Mouse (Mus musculus) cerebellum, postnatal 10 days (tissue): ENCODE measurements around the gene Taldo1.

Source experiments
- DNase-seq, 2 experiments: peaks; one replicate each; pipeline ENCODE4 v3.0.0; 2021; ENCODE audit warnings: mixed read lengths in 2 of 2

Gene Taldo1

GRCm38 (mm10) chr7:141426948-141427730 lies 35.1 kb downstream of the Taldo1 start:
- DNase-seq, result no peak

GRCm38 (mm10) chr7:141428701-141429100 lies 36.7 kb downstream of the Taldo1 start:
- peak; percentile 31 to 49 for DNase-seq

GRCm38 (mm10) chr7:141429310-141429709 lies 37.3 kb downstream of the Taldo1 start, which contains the start of gene Cend1:
TSS of gene Cend1 (minus strand) at chr7:141429491.
- DNase-seq, result peak; percentile 79 to 89

DNA sequence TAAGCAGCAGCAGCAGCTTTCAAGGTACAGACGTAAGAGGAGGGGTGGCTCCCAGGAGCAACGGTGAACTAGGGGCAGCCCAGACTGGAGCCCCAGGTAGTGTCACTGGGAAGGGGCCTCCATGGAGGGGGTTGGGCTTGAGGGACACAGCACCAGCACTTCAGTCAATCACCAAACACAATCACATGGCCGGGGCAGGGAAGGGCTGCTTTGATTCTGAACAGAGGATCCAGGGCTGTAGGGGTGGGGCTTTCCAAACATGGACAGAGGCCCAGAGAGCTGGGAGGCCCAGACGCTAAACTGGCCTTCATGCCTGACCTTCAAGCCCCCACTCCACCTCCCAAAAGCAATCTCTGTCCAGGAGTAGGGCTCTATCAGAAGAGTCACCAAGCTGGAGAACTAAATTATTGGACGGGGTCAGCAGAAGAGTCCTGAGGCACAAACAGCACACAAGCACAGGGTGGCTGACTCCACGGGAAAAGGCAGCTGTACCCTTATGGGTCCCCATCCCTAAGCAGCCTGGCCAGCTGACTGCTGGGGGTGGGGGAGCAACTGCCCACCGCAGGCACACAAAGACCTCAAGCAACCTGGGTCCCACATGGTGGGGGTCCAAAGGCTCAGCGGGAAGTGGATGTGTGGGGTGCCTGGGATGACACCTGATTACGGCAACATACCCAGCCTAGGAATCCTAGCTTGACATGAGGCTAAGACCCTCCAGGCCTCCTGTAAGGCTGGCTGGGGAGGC lies 38.0 kb downstream of the Taldo1 start:
- peak; percentile 29 to 37 for DNase-seq

GRCm38 (mm10) chr7:141430585-141431240 lies 38.7 kb downstream of the Taldo1 start:
- peak in 1 of 2 experiments; percentile 21 for DNase-seq

DNA sequence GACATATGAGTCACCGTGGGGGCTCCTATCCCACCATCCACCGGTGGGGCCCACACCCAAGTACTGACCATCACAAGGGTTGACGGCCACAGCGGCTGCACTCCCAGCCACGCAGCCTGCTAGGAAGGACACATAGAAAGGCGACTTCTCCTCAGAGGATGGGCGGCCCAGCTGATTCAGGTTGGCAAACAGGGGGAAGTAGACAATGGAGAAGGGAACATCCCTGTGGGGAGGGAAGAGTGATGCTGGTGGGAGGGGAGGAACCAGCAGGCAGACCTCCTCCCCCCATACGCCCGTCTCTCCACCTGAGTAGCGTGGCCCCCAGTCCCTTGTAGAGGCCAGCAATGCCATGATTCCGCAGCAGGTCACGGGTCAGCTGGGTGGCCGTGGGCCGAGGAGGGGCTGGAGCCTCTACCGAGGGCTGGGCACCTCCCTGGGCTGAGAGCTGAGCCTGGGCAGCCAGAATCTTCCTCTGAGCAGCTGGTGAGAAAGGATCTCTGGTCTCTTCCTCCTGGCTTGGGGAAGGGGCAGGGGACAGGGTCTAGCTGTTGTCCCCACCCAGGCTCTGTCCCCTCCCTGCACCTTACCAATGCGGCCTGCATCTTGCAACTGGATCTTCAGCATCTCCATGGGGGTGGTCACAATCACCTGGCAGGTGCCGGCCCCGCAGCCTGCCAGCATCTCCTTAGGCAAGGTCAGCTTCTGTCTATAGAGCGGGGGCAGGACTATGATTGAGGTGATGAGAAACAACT lies 39.6 kb downstream of the Taldo1 start:
- DNase-seq, result peak in 1 of 2 experiments; percentile 37

GRCm38 (mm10) chr7:141432186-141432611 lies 40.2 kb downstream of the Taldo1 start:
- peak; percentile 78 to 82 for DNase-seq

DNA sequence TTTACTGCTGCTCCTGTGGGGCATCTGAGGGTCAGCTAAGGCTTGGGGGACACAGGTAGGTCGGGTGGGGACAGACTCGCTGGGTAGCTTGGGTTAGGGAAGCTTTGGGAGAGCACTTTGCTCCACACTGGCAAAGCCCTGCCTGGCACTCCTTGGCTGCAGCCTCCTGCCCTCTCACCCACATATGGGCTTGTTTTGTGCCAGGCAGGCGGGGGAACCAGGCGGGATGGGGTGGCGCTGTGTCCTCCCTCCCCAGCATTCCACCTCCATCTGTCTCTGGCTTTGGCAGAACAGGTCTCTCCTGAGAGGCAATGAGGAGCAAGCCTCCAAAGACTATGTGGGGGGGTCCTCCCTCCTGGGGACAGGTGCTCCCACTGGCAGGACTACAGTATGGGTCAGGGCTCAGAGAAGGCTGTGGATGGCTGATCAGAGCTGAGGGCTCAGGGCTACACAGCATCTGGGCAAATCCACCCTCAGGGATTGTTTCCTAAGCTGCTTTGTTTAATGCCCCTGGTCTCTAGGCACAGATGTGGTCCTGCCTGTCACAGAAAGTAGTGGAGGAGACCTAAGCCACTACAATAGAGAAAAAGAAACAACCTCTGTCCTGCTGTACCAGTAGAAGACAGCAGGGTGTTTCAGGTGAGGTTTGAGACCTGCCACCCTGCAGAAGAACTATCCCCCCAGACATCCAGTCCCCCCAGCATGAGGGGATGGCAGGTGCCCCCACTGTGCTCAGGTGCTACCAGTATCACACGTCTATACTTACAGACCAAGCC lies 40.9 kb downstream of the Taldo1 start:
- DNase-seq, result peak; percentile 86 to 94

DNA sequence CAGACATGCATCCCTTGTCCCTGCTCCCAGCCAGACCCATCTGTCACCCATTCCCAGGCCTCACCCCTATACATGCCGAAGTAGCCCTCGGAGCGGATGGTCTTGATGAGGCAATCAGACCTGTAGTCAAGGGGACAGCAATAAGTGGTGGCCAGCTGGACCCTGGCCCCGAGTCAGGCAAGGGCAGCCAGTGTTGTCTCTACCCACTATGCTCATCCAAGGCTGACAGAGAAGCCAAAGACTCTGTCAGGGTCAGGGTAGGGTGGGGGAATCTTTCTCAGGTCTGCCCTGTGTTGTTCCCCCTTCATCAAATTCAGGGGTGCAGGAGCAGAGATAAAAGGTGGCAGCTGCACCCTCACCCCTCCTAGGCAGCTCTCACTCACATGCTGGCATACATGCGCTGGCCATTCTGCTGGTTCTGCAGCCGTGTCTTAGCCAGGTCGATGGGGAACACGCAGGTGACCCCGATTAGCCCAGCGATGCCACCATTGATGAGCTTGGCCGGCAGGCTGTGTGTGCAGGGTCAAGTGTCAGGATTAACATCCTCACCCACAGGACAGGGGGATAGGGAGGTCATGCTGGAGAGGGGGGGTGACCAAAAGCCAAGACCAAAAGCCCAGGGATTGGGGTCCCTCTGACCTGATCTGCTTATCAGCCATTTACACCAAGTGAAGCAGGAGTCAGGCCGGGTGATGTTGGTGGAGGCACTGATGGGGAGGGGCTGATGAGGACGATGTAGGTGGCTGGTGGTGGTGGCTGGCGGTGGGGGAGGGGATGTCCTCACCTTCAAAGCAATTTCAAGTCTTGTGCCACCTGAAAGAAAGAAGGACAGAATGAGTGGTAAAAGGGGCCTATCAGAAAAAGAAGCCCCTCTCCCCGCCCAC lies 41.8 kb downstream of the Taldo1 start:
- DNase-seq, result peak; percentile 78 to 83

GRCm38 (mm10) chr7:141434464-141434863 lies 42.5 kb downstream of the Taldo1 start:
- peak; percentile 80 for DNase-seq

- DNase-seq, result peak; percentile 80 to 82
Measured at GRCm38 (mm10) chr7:141435129-141435855, 43.3 kb downstream of the Taldo1 start.

GRCm38 (mm10) chr7:141435856-141436522 lies 44.0 kb downstream of the Taldo1 start:
- DNase-seq, result peak in 1 of 2 experiments; percentile 26

DNA sequence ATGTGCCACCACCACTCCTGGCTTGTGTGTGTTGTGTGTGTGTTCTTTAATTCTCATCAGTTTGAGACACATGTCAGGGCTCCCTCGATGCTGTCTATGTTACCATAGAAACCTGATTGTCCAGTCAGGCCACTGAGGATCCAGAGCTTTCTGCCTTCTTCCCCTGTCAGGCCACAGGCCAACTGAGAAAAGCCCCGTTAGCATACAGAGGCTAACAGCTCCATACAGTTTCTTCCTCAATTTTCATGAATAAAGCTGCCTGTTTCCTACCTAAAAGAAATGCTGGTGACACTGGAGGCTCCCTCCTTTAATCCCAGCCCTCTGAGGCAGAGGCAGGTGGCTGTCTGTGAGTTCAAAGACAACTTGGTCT lies 44.5 kb downstream of the Taldo1 start:
- peak in 1 of 2 experiments; percentile 18 for DNase-seq

- peak; percentile 95 for DNase-seq
Measured at GRCm38 (mm10) chr7:141437178-141438120, 45.5 kb downstream of the Taldo1 start, which contains the start of gene Slc25a22. TSS of gene Slc25a22 (minus strand) at chr7:141437892.

DNA sequence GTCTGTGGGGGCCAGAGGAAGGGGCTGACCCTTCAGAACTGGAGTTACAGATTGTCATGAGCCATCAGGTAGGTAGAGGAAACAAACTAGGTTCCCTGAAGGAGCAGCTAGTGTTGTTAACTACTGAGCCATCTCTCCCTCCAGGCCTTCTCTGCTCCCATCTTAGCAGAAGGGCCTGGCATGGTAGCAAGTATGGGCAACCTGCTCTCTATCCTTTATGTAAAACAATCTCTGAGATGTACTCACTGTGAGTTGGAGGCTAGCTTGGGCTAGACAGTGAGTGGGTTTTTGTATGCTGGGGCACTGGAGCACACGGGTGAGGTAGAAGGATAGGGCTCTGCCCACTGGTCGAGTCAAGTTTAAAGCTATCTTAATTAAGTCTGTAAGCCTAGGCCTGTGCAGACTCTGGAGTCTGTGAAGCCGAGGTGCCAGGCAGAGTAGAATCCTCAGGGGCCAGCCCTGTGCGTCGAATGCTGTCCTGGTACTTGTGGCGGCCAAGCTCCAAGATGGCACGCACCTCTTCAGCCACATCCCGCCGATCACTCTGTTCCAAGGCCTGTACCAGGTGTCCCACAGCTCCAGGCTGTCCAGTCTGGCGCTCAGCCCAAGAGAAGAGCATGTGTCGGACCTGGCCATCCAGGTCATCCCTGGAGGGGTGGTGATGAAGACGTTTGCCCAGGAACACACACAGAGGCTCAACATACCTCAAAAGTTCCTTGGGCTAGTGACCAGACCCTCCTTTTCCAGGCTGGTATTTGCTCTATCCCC lies 46.4 kb downstream of the Taldo1 start:
- DNase-seq, result peak; percentile 83

DNA sequence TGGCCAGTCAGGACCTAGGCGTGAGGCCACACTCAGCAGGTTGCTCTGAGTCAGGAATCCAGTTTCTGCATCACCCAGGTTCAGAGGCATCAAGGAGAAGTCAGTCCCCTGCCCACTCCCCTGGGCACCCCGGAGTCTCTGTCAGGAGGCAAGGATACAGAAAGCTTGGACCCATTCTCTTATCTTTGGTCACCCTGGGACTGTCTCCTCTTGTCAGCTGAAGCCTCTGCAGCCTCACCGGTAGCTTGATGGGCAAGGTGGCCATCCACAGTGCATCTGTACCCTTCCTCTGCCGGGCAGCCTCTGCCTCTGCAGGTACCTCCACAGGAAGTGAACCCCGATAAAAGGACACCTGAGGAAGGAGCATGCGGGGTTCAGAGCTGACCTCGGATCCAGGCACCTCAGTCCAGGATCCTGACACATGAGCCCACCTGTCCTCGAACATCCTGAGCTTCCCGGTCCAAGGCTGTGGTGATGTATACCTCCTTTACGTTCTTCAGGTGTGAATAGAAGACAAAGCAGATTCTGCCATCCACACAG lies 47.2 kb downstream of the Taldo1 start:
- DNase-seq, result no peak

GRCm38 (mm10) chr7:141439811-141440210 lies 47.8 kb downstream of the Taldo1 start:
- DNase-seq, result no peak
